In the genomic region with DNA sequence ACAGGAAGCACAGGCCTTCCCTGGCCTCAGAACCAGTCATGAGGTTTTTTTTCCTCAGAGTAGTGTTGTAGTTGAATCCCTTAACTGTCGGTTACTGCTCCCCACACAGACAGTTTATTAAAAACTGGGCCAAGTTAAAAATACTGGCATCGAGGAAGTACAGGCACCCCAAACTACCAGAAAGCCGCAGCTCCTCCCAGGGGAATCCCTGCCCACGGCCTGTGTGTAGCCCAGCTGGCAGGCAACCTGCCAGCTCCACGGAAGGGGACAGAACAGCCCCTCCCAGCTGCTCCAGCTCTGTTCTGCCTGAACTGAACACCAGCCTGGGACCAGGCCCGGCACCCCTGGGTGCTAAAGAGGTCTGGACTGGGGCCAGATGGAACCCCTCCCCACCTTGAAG, we compare ENCODE assay signal across 8 mouse cellular contexts. TPM values are rescaled to one million over a fixed set of nuclear protein-coding genes. Genes with fewer than 3 reads are reported as not detected.
DNase-seq lines count a peak whose midpoint lies in the region; ATAC-seq and TF ChIP-seq lines count a peak whose summit lies in the region.

No protein-coding gene starts in this region.

- H3K27me3 ChIP-seq in embryonic facial prominence, embryonic 14.5 days (replicated peaks; ENCODE audit: control insufficient read depth, insufficient read depth, low read length), result no peaks in the 10 kb centered on the region
- 0 out of 2 replicates have a peak, but pooled peaks cover 9% of the 10 kb centered on the region for H3K27me3 ChIP-seq in hindbrain, postnatal 0 days (ENCODE audit: insufficient read depth, low read length)

- intact Hi-C loops in gastrocnemius, adult 2 months (cut with DNase I), result no loop called here

- DNase-seq in gastrocnemius, postnatal 25 days, result peak; percentile 32
- DNase-seq in gastrocnemius, adult 2 months, result no peak
- DNase-seq in 3134 (ENCODE audit: extremely low read depth, insufficient read length, low spot score), result peak; percentile 74
- DNase-seq in embryonic facial prominence, embryonic 14.5 days (ENCODE audit: low spot score), result peak; percentile 88
- DNase-seq in lung, postnatal 25 days (ENCODE audit: low spot score), result peak; percentile 32
- DNase-seq in telencephalon, adult 2 months (ENCODE audit: low read depth, low spot score), result peak; percentile 38
- no peak for DNase-seq in hindbrain, postnatal 0 days (ENCODE audit: low spot score)
- no peak for DNase-seq in testis, postnatal 14 days (ENCODE audit: low spot score)

- ATAC-seq in embryonic facial prominence, embryonic 14.5 days (ENCODE audit: low read depth), result peak; percentile 8; the same call in 1 of the 2 replicates
- no peak for ATAC-seq in hindbrain, postnatal 0 days

- H3K4me1 ChIP-seq in embryonic facial prominence, embryonic 14.5 days (ENCODE audit: control insufficient read depth, insufficient read depth, low read length), result peaks cover 79% of the 10 kb centered on the region
- peaks cover 24% of the 10 kb centered on the region for H3K4me1 ChIP-seq in hindbrain, postnatal 0 days (ENCODE audit: insufficient read depth, low read length)

- H3K9ac ChIP-seq in embryonic facial prominence, embryonic 14.5 days (ENCODE audit: low read depth, low read length), result no peak overlapping the region
- no peak overlapping the region for H3K9ac ChIP-seq in hindbrain, postnatal 0 days (replicated peaks; ENCODE audit: low read length)

- WGBS in embryonic facial prominence, embryonic 14.5 days, result 29% methylated on average over 6 of the region's 6 CpGs
- 21% methylated on average over 6 of the region's 6 CpGs for WGBS in hindbrain, postnatal 0 days

- H3K36me3 ChIP-seq in embryonic facial prominence, embryonic 14.5 days (ENCODE audit: control insufficient read depth, insufficient read depth, low read length), result no peaks in the 10 kb centered on the region
- H3K36me3 ChIP-seq in hindbrain, postnatal 0 days (ENCODE audit: insufficient read depth, low read length), result no peaks in the 10 kb centered on the region

- H3K4me3 ChIP-seq in gastrocnemius, adult 2 months, result no peak overlapping the region
- H3K4me3 ChIP-seq in embryonic facial prominence, embryonic 14.5 days (ENCODE audit: low read depth, low read length), result no peak overlapping the region
- H3K4me3 ChIP-seq in hindbrain, postnatal 0 days (ENCODE audit: low read length), result no peak overlapping the region

- no peak overlapping the region for H3K27ac ChIP-seq in gastrocnemius, adult 2 months
- H3K27ac ChIP-seq in embryonic facial prominence, embryonic 14.5 days (replicated peaks; ENCODE audit: low read depth, low read length), result peak overlapping the region; percentile 40
- H3K27ac ChIP-seq in hindbrain, postnatal 0 days, result no peak overlapping the region

- H3K4me2 ChIP-seq in embryonic facial prominence, embryonic 14.5 days (ENCODE audit: low read depth, low read length), result 0 out of 2 replicates have a peak overlapping the region, but pooled peaks have one; percentile 3
- H3K4me2 ChIP-seq in hindbrain, postnatal 0 days (ENCODE audit: low read depth, low read length), result no peak overlapping the region

- no peak for TF ChIP-seq CTCF in gastrocnemius, adult 2 months (IDR thresholded peaks at IDR 0.05)
- no peak for TF ChIP-seq CTCF in hindbrain, postnatal 0 days (IDR thresholded peaks at IDR 0.05; ENCODE audit: low read depth)

- H3K9me3 ChIP-seq in embryonic facial prominence, embryonic 14.5 days (ENCODE audit: control insufficient read depth, low read length), result no peaks in the 10 kb centered on the region
- H3K9me3 ChIP-seq in hindbrain, postnatal 0 days (ENCODE audit: low read length), result no peaks in the 10 kb centered on the region

RNA-seq across cellular contexts. Expression of gene Dlk1, which starts 11.3 kb away (rescaled TPM):
- total RNA-seq in gastrocnemius, postnatal 25 days (2021), result 10 to 100 TPM in 1 of 2 experiments, 1 to 10 TPM in 1; 9.4 to 12.8 TPM
- total RNA-seq in gastrocnemius, adult 2 months (2021), result 1 to 10 TPM in 1 of 2 experiments, under 1 TPM in 1; 0.45 to 1.7 TPM
- polyA plus RNA-seq in embryonic facial prominence, embryonic 14.5 days (2014; fragmentation: Nextera tagmentation; extraction: Ambion mirVana), result 918 and 968 TPM in 2 replicates
- total RNA-seq in hindbrain, postnatal 0 days (2014; rRNA removed), result 28.8 and 47.7 TPM in 2 replicates
- 33.0 and 34.6 TPM in 2 replicates for polyA plus RNA-seq in hindbrain, postnatal 0 days (2015; fragmentation: Nextera tagmentation; extraction: Ambion mirVana)

Comparison
In these comparisons a context has a peak if more than half of its experiments do, and no peak if none do; other contexts are left out.
1. DNase-seq: peak in gastrocnemius, postnatal 25 days (single experiment), 3134 (single experiment), embryonic facial prominence, embryonic 14.5 days (single experiment), lung, postnatal 25 days (single experiment) and telencephalon, adult 2 months (single experiment); none in gastrocnemius, adult 2 months (single experiment), hindbrain, postnatal 0 days (single experiment) and testis, postnatal 14 days (single experiment).